Comparison of ENCODE assay signal across 8 mouse cellular contexts in genomic region chr10:4078979-4079630, GRCm38 (mm10).
DNase-seq lines count a peak whose midpoint lies in the region; ATAC-seq and TF ChIP-seq lines count a peak whose summit lies in the region.

No protein-coding gene starts in this region.

- no peaks in the 10 kb centered on the region for H3K9me3 ChIP-seq in hindbrain, postnatal 0 days (ENCODE audit: low read length)

- no peak for TF ChIP-seq CTCF in bone marrow macrophage, adult 2 months (IDR thresholded peaks at IDR 0.05; ENCODE audit: low read depth, low read length)
- no peak for TF ChIP-seq CTCF in hindbrain, postnatal 0 days (IDR thresholded peaks at IDR 0.05; ENCODE audit: low read depth)

- H3K9ac ChIP-seq in hindbrain, postnatal 0 days (replicated peaks; ENCODE audit: low read length) = no peak overlapping the region

- peak overlapping the region; percentile 49 for H3K4me3 ChIP-seq in bone marrow macrophage, adult 2 months (ENCODE audit: insufficient read depth, low read length)
- H3K4me3 ChIP-seq in hindbrain, postnatal 0 days (ENCODE audit: low read length) = no peak overlapping the region

- intact Hi-C loops in gastrocnemius, postnatal 14 days (cut with DNase I; ENCODE audit: low total_unique reads) = no loop called here

- no peaks in the 10 kb centered on the region for H3K27me3 ChIP-seq in hindbrain, postnatal 0 days (ENCODE audit: insufficient read depth, low read length)

- peak; percentile 5 for DNase-seq in gastrocnemius, adult 18-20 months (ENCODE audit: low spot score)
- no peak for DNase-seq in gastrocnemius, postnatal 14 days
- no peak for DNase-seq in hindbrain, postnatal 0 days (ENCODE audit: low spot score)
- DNase-seq in lung, postnatal 14 days = peak; percentile 17
- DNase-seq in layer of hippocampus, postnatal 25 days (ENCODE audit: extremely low spot score in 1 of 2, low spot score in 1 of 2) = no peak
- no peak for DNase-seq in c-Kit-positive CD71-positive TER-119-positive erythroid progenitor cells, embryonic 14.5 days (ENCODE audit: low spot score)
- no peak for DNase-seq in spleen, postnatal 4 days (ENCODE audit: low spot score in 2 of 2)

- no peaks in the 10 kb centered on the region for H3K36me3 ChIP-seq in hindbrain, postnatal 0 days (ENCODE audit: insufficient read depth, low read length)

- WGBS in hindbrain, postnatal 0 days = 67% methylated on average over 8 of the region's 8 CpGs

- TF ChIP-seq POLR2A in bone marrow macrophage, adult 2 months (IDR thresholded peaks at IDR 0.05; ENCODE audit: borderline replicate concordance, low read depth, low read length) = no peak

- no peak for ATAC-seq in hindbrain, postnatal 0 days

- H3K4me1 ChIP-seq in bone marrow macrophage, adult 2 months (ENCODE audit: control insufficient read depth, insufficient read depth, low read length) = peaks cover 27% of the 10 kb centered on the region
- no peaks in the 10 kb centered on the region for H3K4me1 ChIP-seq in hindbrain, postnatal 0 days (ENCODE audit: insufficient read depth, low read length)

- peak overlapping the region; percentile 94 for H3K27ac ChIP-seq in bone marrow macrophage, adult 2 months (ENCODE audit: insufficient read depth, low read depth, low read length)
- peak overlapping the region; percentile 12; the same call in 1 of the 2 replicates for H3K27ac ChIP-seq in hindbrain, postnatal 0 days

- no peak overlapping the region for H3K4me2 ChIP-seq in hindbrain, postnatal 0 days (ENCODE audit: low read depth, low read length)

Comparison
In these comparisons a context has a peak if more than half of its experiments do, and no peak if none do; other contexts are left out.
1. DNase-seq: peak in gastrocnemius, adult 18-20 months (single experiment) and lung, postnatal 14 days (single experiment); none in gastrocnemius, postnatal 14 days (single experiment), hindbrain, postnatal 0 days (single experiment), layer of hippocampus, postnatal 25 days (0 of 2), c-Kit-positive CD71-positive TER-119-positive erythroid progenitor cells, embryonic 14.5 days (single experiment) and spleen, postnatal 4 days (0 of 2).